Mouse (Mus musculus) layer of hippocampus, adult 9-11 months (tissue): ENCODE results near the gene Trim3.

ENCODE experiments used
- DNase-seq: peaks from one replicate; pipeline ENCODE4 v3.0.0; 2022

Trim3 gene

GRCm38 (mm10) chr7:105602860-105603623 is 30.3 kb downstream of the Trim3 start:
- peak; percentile 57 for DNase-seq

GRCm38 (mm10) chr7:105590097-105590496 is 43.3 kb downstream of the Trim3 start:
- DNase-seq: no peak

- no peak for DNase-seq
These were observed 45.0 kb downstream of the Trim3 start for GRCm38 (mm10) chr7:105588325-105588912.

DNA sequence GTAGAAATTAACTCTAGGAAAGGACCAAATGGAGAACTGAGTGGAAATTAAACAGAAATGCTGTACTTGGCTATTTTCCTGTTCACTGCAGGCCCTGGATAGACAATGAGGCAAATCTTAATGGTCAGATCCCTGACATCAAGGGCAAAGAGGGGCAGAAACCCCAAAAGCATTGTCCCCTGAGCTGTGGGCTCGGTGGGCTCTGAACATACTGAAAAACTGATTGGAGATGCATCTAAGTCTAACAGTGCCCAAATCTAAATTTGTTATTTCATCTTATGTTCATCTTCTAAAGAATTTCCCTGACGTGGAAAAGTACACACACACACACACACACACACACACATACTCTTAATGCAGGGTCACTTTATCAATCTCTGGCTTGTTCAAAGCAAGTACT is 51.4 kb downstream of the Trim3 start:
- DNase-seq: no peak

GRCm38 (mm10) chr7:105581094-105581703 is 52.2 kb downstream of the Trim3 start, which contains the start of gene Apbb1:
Gene Apbb1 (minus strand): TSS chr7:105581653.
- peak; percentile 78 for DNase-seq

GRCm38 (mm10) chr7:105580627-105581089 is 52.7 kb downstream of the Trim3 start:
- DNase-seq: no peak

- DNase-seq: no peak
These were observed 54.9 kb downstream of the Trim3 start for GRCm38 (mm10) chr7:105578481-105578880.

DNA sequence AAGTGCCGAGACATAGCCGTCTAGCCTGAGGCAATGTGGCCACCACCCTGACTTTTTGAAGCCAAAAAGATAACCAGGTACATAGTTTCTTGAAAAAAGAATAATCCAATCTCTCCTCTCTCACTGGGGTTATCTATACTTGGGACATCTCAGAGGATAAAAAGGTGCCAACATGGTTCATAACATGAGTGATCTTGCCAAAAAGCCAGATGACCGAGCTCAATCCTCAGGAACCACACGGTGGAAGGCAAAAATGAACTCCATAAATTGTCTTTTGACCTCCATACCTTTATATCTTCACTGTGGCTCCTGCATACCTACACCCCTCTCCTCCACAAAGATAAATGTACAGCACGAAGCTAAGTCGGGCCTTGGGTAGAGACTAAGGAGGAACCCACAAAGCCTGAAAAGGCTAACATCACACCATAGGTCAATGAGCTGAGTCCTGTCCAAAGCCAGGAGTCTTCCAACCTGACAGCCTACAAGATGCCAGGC is 55.9 kb downstream of the Trim3 start:
- DNase-seq: no peak

- no peak for DNase-seq
These were observed 57.1 kb downstream of the Trim3 start for GRCm38 (mm10) chr7:105576166-105576748.

DNA sequence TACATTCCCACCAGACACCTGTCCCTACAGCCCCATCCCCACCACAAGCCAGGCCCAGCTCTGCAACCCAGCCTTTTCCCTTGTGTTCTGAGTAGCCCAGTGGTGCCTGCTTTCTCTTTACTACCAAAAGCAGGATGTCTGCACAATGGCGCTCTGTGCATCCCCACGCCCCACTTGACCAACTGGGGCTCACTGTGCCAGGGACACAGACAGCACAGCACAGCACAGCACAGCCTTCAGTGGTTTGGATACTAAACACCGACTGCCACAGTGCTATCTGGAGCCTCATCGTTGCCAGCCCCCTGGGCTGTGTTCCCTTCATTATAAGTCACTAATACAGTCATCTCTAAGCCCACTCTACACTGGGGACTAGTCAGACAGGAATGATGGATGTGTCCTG is 58.8 kb downstream of the Trim3 start:
- DNase-seq: peak; percentile 62

DNA sequence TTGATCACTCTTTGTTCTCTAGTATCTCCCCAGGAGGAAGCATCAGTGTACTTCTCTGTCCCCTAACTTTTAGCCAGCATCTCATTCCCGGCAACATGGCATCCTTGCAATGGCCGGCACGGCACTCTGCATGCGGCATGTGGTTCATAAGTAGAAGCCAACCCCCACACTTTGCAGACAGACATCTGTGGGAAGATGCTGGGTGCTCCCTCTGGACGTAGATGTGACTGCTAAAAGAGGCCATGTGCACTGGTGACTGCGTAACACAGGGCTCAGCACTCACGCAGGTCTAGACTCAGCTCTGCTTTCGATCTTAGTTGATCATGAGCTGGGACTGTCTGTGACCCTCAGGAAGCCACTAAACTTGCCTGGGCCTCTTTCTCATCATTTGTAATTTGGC is 60.4 kb downstream of the Trim3 start:
- no peak for DNase-seq

GRCm38 (mm10) chr7:105570756-105571155 is 62.6 kb downstream of the Trim3 start:
- no peak for DNase-seq

DNA sequence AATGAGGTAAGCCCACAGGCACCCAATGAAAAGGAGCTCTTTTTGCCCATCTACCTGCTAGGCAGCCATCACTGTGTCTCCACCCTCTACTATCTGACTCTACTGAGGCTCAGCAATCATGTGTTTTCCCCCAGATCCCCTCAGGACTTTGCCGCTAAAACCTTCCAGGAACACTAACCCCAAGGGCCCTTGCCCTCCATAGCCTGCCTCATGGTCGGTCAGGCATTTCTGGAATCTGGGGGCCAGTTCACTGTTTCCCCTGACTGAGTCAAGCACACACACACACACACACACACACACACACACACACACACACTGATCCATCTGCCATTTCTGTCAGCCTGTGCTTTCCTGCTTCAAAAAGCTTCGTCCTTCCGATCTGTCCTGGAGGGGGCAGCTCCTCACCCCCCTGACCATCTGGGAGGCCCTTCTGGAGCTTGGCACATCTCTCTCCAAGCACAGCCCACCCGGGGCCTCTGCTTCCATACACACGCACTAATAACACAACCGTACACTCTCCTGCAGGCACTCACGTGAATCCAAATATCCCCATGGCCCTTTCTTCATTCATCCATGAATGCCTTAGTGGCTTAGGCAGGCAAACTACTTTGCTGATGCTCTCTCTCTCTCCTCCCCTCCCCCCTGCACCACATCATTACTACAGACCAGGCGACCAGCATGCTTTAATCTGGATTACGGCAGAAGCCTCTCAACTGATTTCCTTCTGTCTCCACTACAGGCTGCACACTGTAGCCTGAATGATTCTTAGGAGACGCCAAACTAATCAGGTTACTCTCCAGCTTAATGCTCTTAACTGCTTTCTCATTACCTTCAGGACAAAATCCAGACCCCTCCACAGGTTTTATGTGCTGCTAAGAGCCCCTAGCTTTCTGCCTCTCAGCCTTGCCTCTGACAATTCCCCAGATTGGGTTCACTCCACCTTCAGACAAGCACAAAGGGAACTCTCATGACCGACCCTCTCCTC is 63.6 kb downstream of the Trim3 start:
- DNase-seq: no peak

- peak; percentile 89 for DNase-seq
These were observed 64.3 kb downstream of the Trim3 start for GRCm38 (mm10) chr7:105568988-105569471.

DNA sequence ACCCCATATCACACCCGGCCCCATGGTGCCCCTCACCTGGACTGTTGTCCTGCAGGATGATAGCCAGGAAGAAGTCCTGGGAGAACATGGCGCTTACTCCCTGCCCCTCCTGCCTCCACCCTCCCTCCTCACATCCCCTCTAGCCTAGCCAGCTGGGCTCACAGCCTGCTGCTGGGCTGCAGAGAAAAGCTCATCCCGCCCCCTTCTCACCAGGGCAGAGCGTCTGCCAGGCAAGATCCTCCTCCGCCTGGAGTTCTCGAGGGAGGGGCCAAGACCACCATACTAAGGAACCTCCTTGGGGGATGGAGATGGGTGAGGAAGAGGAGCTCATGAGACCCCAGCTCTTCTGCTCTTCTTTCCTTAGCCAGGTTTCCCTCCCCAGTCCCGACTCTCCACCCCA is 64.8 kb downstream of the Trim3 start:
- DNase-seq: peak; percentile 83

DNA sequence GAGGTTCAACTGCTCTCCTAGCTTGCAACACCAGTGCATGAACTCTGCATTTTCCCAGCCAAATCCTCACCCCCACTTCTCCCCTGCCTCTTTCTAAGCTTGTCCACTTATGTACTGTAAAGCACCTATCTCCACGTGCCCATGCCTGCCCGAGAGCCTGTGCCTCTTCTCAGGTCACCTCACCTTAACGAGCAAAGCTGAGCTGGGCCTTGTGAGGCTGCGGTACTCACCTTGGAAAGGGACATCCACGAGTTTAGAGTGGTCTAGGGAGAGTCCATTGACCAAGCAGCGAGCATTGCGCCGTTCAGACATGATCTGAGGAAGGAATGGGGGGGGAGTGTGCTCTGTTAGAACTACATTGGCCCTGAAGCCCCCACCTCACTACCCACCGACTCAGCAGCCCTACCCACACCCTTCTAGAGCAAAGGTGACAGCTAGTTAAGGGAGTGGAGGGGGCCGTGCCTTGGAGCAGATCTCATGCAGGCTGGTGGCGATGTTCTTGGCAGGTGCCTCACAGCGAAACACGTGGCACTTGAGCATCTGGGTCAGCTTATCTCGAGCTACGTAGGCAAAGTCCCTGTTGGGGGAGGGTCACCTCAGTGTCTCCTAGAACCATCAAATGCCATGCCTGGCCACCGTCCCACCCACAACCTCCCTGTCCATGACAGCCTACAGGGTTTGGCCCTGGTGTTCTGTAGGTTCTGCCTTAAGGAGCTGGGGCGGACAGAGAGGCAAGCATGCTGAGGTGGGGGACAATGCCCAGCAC is 68.1 kb downstream of the Trim3 start:
- no peak for DNase-seq

GRCm38 (mm10) chr7:105563367-105563766 is 70.0 kb downstream of the Trim3 start:
- DNase-seq: no peak

DNA sequence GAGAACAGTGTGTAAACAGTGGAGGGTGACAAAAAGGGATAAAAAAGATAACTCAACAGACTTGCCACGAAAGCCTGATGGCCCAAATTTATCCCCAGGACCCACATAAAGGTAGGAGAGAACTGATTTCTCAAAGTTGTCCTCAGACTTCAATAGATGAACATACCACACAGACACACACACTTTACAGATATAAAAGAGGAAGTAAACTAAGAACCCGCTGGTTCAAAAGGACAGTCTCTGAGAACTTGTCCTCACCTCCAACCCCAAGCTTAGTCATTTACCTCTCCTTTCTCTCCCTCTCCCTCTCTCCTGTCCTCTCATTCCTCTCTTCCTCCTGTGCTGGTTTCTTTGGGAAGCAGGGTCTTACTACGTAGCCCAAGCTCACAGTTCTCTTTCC is 71.1 kb downstream of the Trim3 start:
- DNase-seq: no peak

DNA sequence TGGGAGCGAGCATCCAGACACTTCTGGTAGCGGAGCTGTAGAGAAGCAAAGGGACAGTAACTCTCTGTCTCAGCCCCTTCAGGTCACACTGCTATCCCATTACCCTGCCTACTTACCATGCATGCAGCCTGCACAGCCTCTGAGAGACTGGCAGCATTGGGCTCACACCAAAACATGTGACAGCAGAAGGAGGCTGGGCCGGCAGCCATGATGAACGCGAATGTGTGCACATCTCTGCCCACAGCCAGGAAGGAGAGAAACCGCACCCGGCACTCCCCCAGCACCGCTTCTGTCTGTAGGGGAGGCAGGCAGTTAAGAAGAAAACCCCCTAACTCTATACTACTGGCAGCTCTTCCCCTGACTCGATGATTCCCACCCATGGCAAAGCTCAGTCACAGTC is 74.4 kb downstream of the Trim3 start:
- DNase-seq: peak; percentile 76

GRCm38 (mm10) chr7:105557671-105558070 is 75.7 kb downstream of the Trim3 start:
- DNase-seq: no peak

DNA sequence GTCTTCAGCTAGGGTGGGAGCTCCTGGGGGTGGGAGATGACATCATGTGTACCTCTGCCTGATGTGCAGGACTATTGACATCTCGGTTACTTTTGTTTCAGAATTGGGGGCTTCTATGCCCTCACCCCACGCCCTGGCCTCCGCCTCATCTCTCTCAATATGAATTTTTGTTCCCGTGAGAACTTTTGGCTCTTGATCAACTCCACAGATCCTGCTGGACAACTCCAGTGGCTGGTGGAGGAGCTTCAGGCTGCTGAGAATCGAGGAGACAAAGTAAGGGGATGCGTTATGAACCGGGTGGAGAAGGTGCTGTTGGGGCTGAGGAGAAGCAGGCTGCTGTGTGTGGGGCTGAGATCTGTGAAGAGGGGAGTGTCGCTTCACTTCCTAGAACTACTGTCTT is 77.0 kb downstream of the Trim3 start:
- DNase-seq: no peak
